Mouse (Mus musculus) megakaryocyte, embryonic 14.5 days (primary cell): ENCODE measurements around the gene Krtcap2.

Experiments used
- FLI1 ChIP-seq: IDR thresholded peaks from 2 replicates; pipeline ENCODE4 v1.6.1; 2012; ENCODE audit warnings: low read length, inconsistent platforms, mixed read lengths
- GATA1 ChIP-seq: IDR thresholded peaks from 3 replicates; pipeline ENCODE4 v1.6.1; 2012; ENCODE audit warnings: mixed read lengths, low read length, inconsistent platforms, borderline replicate concordance

DNA sequence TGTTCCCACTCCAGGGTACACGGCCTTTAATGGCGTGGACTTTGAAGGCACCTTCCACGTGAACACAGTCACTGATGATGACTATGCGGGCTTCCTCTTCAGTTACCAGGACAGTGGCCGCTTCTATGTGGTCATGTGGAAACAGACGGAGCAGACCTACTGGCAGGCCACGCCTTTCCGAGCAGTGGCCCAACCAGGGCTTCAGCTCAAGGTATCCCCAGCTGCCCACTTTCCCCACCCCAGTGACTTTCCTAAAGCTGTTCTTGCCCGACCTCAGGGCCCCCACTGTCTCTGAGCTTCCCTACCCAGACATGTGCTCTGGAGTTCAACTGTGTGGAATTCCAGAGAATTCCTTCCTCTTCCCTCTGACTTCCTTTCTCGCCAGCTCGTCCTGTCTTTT, 21.0 kb upstream of the Krtcap2 start:
- TF ChIP-seq GATA1 (no peak), FLI1 (no peak)
